Mouse (Mus musculus): Measurements from ENCODE around the gene Sox12.

Gene Sox12

DNA sequence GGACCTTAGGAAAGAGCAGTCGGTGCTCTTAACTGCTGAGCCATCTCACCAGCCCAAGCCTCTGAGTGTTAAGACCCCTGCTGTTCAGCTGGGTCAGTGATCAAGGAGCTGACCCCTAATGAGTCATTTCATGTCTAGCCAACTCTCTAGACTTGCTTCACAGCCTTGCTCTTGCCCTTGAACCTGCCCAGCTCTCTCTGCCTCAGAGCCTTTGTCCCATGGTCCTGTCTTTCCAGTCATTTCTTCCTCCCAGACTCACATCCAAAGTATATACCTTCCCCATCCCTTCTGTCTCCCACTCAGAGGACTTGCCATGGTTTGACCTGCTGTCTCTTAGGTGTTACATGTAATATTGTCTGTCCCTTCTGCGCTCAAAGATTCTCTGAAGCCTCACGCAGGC lies 40.6 kb downstream of the Sox12 start:
- no peak for DNase-seq

GRCm38 (mm10) chr2:152349842-152350540 lies 47.9 kb downstream of the Sox12 start:
- DNase-seq: no peak

- DNase-seq: no peak
Measured at GRCm38 (mm10) chr2:152349205-152349604, 48.7 kb downstream of the Sox12 start.

GRCm38 (mm10) chr2:152347722-152348121 lies 50.1 kb downstream of the Sox12 start:
- no peak for DNase-seq

- no peak for DNase-seq
Measured at GRCm38 (mm10) chr2:152346776-152347465, 50.9 kb downstream of the Sox12 start.

- DNase-seq: no peak
Measured at GRCm38 (mm10) chr2:152345393-152345792, 52.5 kb downstream of the Sox12 start.

GRCm38 (mm10) chr2:152344909-152345308 lies 53.0 kb downstream of the Sox12 start:
- DNase-seq: no peak

DNA sequence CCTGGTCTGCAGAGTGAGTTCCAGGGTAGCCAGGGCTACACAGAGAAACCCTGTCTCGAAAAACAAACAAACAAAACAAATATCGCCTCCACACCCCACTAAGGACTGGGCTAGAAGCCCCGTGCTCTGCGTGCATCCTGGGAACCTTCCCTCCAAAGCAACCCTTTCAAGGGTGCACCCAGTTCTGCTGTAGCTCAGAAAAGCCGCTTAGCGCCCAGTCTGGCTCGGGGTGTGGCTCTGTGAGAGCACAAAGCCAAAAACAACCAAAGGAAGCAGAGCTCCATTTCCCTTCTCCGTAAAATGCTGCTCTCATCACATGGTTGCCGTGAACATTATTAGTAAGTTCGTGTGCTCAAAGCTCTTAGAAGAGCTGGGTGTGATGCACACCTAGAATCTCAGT lies 53.5 kb downstream of the Sox12 start:
- DNase-seq: peak; percentile 26

Data from thymus, postnatal 25 days (tissue).